Mouse (Mus musculus) kidney, adult 2 months (tissue): ENCODE data around the gene Clpsl2. TPM values are rescaled to one million over a fixed set of nuclear protein-coding genes. Genes with fewer than 3 reads are reported as not detected.
"Not testable (repeated sequence)": the region's sequence is repeated elsewhere in the genome, so short reads cannot be mapped to it uniquely, and the experiment has no call there.

Experiments
- DNase-seq: peaks from one replicate; pipeline ENCODE4 v3.0.0; 2021
- H3K27ac ChIP-seq: fragments of 200-500 bp; 2 replicates; pipeline ENCODE4 v1.5.1; 2012; ENCODE audit warnings: low read depth, low read length, control low read depth, inconsistent platforms; ENCODE audit not compliant: insufficient read depth
- H3K27me3 ChIP-seq: fragments of 200-500 bp; replicated peaks from 2 replicates; pipeline ENCODE4 v1.6.1; 2012; ENCODE audit warnings: mild to moderate bottlenecking, moderate library complexity, low read length, inconsistent platforms; ENCODE audit not compliant: control insufficient read depth, insufficient read depth
- H3K36me3 ChIP-seq: fragments of 200-500 bp; 2 replicates; pipeline ENCODE4 v1.6.1; 2012; ENCODE audit warnings: mild to moderate bottlenecking, moderate library complexity, low read length, inconsistent platforms; ENCODE audit not compliant: control insufficient read depth, insufficient read depth
- H3K4me1 ChIP-seq: fragments of 200-500 bp; 2 replicates; pipeline ENCODE4 v1.6.1; 2011; ENCODE audit warnings: low read length; ENCODE audit not compliant: control insufficient read depth, insufficient read depth
- H3K4me3 ChIP-seq: fragments of 200-500 bp; 2 replicates; pipeline ENCODE4 v1.5.1; 2011; ENCODE audit warnings: mild to moderate bottlenecking, low read depth, low read length, control low read depth; ENCODE audit not compliant: insufficient read depth
- CTCF ChIP-seq: fragments of 200-500 bp; conservative IDR thresholded peaks from 2 replicates; pipeline ENCODE4 v1.5.1; 2011; ENCODE audit warnings: low read depth, mild to moderate bottlenecking, control low read depth, low read length, moderate library complexity, mixed read lengths; ENCODE audit not compliant: insufficient read depth, insufficient read length
- POLR2A ChIP-seq: fragments of 200-500 bp; IDR thresholded peaks from one replicate; pipeline ENCODE4 v1.6.1; 2011; ENCODE audit warnings: low read depth, low read length, control low read depth
- WGBS: fragments of 180-500 bp; shearing (Covaris S2); methylation state at CpG from one replicate; pipeline ENCODE4 v1.1.7; 2018; 5-methylcytosine and 5-hydroxymethylcytosine counted together
- polyA plus RNA-seq: library from polyadenylated mRNA; depleted of rRNA; stranded (reverse); fragments of >200 nt; gene quantifications from 2 replicates; pipeline ENCODE4 v1.2.3, GENCODE M21; 2012

Clpsl2 gene
- polyA plus RNA-seq, 1 experiment, result not detected

- 0 out of 2 replicates have a peak, but pooled peaks have one; percentile 1 for TF ChIP-seq CTCF
- no peak for TF ChIP-seq POLR2A
- Histone ChIP-seq H3K4me1 (no peaks in the 10 kb centered on the region), H3K4me3 (no peak overlapping the region), H3K27ac (no peak overlapping the region), H3K36me3 (no peaks in the 10 kb centered on the region), H3K27me3 (no peaks in the 10 kb centered on the region)
- no peak for DNase-seq
- WGBS, result 57% methylated on average over 12 of the region's 12 CpGs
Observed at GRCm38 (mm10) chr17:28537881-28538280, 11.3 kb upstream of the Clpsl2 start.

GRCm38 (mm10) chr17:28546925-28547324 is 2.3 kb upstream of the Clpsl2 start:
- H3K27ac ChIP-seq, result no peak overlapping the region
- TF ChIP-seq CTCF, result no peak
- TF ChIP-seq POLR2A, result no peak
- no peaks in the 10 kb centered on the region for H3K4me1 ChIP-seq
- WGBS, result 84% methylated on average over 1 of the region's 1 CpGs
- no peak overlapping the region for H3K4me3 ChIP-seq
- peak; percentile 24 for DNase-seq
- no peaks in the 10 kb centered on the region for H3K36me3 ChIP-seq
- H3K27me3 ChIP-seq, result no peaks in the 10 kb centered on the region

- Histone ChIP-seq H3K4me1 (no peaks in the 10 kb centered on the region), H3K27ac (no peak overlapping the region), H3K27me3 (no peaks in the 10 kb centered on the region), H3K36me3 (no peaks in the 10 kb centered on the region), H3K4me3 (no peak overlapping the region)
- 68% methylated on average over 11 of the region's 11 CpGs for WGBS
- no peak for DNase-seq
- TF ChIP-seq POLR2A (no peak), CTCF (no peak)
Observed at GRCm38 (mm10) chr17:28548550-28548949, 661 bp upstream of the Clpsl2 start.

- WGBS, result 8% methylated on average over 14 of the region's 14 CpGs
- H3K36me3 ChIP-seq, result no peaks in the 10 kb centered on the region
- DNase-seq, result peak; percentile 70
Observed at GRCm38 (mm10) chr17:28553040-28553793, 4.0 kb downstream of the Clpsl2 start.

GRCm38 (mm10) chr17:28554021-28554420 is 4.8 kb downstream of the Clpsl2 start:
- H3K36me3 ChIP-seq, H3K27me3 ChIP-seq, H3K4me1 ChIP-seq, H3K27ac ChIP-seq, H3K4me3 ChIP-seq, DNase-seq: not testable (repeated sequence)
- 95% methylated on average over 4 of the region's 4 CpGs for WGBS

More at GRCm38 (mm10) chr17:28553040-28553793, 4.0 kb downstream of the Clpsl2 start:
- Histone ChIP-seq H3K27ac (no peak overlapping the region), H3K27me3 (no peaks in the 10 kb centered on the region), H3K4me1 (no peaks in the 10 kb centered on the region), H3K4me3 (no peak overlapping the region)
- no peak for TF ChIP-seq POLR2A
- peak; percentile 97 for TF ChIP-seq CTCF

- no peak for DNase-seq
Observed at GRCm38 (mm10) chr17:28556635-28557396, 7.6 kb downstream of the Clpsl2 start.

GRCm38 (mm10) chr17:28557772-28558171 is 8.6 kb downstream of the Clpsl2 start:
- WGBS, result 75% methylated on average over 6 of the region's 6 CpGs
- Histone ChIP-seq H3K27me3 (no peaks in the 10 kb centered on the region), H3K36me3 (no peaks in the 10 kb centered on the region), H3K27ac (no peak overlapping the region), H3K4me3 (no peak overlapping the region), H3K4me1 (no peaks in the 10 kb centered on the region)
- no peak for DNase-seq
- TF ChIP-seq CTCF, result no peak
- no peak for TF ChIP-seq POLR2A

More at GRCm38 (mm10) chr17:28556635-28557396, 7.6 kb downstream of the Clpsl2 start:
- H3K4me3 ChIP-seq, result no peak overlapping the region
- H3K27me3 ChIP-seq, result no peaks in the 10 kb centered on the region
- TF ChIP-seq CTCF (no peak), POLR2A (no peak)
- H3K4me1 ChIP-seq, result no peaks in the 10 kb centered on the region
- WGBS, result 57% methylated on average over 6 of the region's 6 CpGs
- no peak overlapping the region for H3K27ac ChIP-seq
- H3K36me3 ChIP-seq, result no peaks in the 10 kb centered on the region
